Mouse (Mus musculus): ENCODE measurements around the gene Ski.

DNA sequence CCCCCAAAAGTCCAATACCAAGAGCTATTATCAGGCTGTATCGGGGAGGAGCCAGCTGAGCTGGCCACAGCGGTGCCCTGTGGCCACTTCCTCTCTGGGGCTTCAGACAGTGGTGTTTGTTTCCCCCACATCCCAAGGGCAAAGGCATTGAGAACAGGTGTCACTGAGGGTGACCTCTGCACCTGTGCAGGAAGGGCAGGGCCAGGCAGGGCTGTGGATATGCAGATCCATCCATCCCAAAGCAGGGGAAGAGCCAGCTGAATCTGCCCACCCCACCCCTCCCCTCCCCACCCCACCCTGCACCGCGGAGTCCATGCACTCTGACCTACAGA, 59.1 kb downstream of the Ski start:
- no peak for TF ChIP-seq CTCF (IDR thresholded peaks at IDR 0.05; ENCODE audit: low read depth)
- no peak for TF ChIP-seq EP300 (IDR thresholded peaks at IDR 0.05; ENCODE audit: low read depth)

All from liver, embryonic 14.5 days (tissue).